Mouse (Mus musculus): ENCODE measurements around the gene Lyrm1. TPM values are rescaled to one million over a fixed set of nuclear protein-coding genes. Genes with fewer than 3 reads are reported as not detected.

The Lyrm1 gene
- polyA plus RNA-seq, 1 experiment from 2014 or later, result 10.7 TPM

DNA sequence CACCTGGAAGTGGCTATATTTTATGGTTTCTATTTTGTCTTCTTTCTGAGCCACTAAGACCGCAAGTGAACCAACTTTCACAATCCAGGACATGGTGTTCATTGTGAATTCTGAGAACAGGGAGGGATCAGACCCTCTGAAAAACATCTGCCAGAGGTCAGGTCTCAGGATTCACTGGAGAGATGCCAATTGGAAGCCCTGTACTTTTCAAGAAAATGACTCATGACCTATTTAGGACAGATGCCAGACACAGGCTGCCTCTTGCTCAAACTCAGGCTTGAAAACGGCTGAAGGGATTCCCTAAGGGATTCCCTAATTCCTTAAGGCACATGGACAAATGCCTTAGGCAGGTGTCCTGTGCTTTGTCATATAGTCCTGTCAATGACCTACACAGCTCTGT lies 65.4 kb downstream of the Lyrm1 start:
- no peak for DNase-seq (ENCODE audit: low spot score)

- DNase-seq (ENCODE audit: low spot score), result no peak
Observed at GRCm38 (mm10) chr7:119965205-119965604, 69.5 kb downstream of the Lyrm1 start.

GRCm38 (mm10) chr7:119965651-119966395 lies 70.2 kb downstream of the Lyrm1 start:
- no peak for DNase-seq (ENCODE audit: low spot score)

- DNase-seq (ENCODE audit: low spot score), result no peak
Observed at GRCm38 (mm10) chr7:119969320-119969719, 73.7 kb downstream of the Lyrm1 start.

- DNase-seq (ENCODE audit: low spot score), result no peak
Observed at GRCm38 (mm10) chr7:119974214-119974613, 78.6 kb downstream of the Lyrm1 start.

DNA sequence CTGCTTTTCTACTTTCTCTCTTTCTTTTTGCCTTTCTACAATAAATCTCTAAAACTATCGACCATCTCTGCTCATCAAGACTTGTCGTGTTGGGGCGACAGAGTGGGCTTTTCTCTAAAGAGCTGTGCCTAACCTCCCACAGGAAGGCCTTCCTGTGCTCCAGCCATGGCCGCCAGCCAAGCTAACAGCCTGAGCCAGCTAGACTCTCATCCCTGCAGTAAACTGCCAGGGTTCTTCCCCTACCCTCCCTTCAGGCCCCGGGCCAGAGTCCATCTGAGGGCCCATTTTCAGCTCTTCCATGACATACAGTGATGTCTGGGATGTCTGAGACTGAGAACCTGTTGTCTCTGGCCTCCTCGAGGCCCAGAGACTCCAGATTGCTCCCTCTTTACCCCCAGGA lies 80.6 kb downstream of the Lyrm1 start:
- DNase-seq (ENCODE audit: low spot score), result no peak

- no peak for DNase-seq (ENCODE audit: low spot score)
Observed at GRCm38 (mm10) chr7:119977574-119977973, 81.9 kb downstream of the Lyrm1 start.

GRCm38 (mm10) chr7:119978576-119978975 lies 82.9 kb downstream of the Lyrm1 start:
- no peak for DNase-seq (ENCODE audit: low spot score)

DNA sequence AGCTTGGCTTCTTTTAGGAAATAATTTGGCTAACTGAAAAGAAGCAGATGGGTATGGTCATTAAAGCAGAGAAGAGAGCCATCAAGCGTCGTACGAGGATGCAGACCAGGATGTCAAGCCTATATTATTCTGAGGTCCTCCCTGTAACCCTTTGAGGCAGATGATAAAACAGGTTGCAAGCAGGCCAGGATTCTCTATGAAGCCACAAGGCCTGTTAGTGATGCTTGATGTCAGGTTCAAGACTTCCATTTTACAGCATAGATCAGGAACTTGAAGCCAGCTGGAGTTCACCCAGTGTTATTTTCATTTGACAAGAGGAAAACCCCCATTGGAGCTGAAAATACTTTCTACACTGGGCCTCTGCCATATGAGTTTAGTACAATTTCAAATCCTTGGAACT lies 84.5 kb downstream of the Lyrm1 start:
- DNase-seq (ENCODE audit: low spot score), result no peak

DNA sequence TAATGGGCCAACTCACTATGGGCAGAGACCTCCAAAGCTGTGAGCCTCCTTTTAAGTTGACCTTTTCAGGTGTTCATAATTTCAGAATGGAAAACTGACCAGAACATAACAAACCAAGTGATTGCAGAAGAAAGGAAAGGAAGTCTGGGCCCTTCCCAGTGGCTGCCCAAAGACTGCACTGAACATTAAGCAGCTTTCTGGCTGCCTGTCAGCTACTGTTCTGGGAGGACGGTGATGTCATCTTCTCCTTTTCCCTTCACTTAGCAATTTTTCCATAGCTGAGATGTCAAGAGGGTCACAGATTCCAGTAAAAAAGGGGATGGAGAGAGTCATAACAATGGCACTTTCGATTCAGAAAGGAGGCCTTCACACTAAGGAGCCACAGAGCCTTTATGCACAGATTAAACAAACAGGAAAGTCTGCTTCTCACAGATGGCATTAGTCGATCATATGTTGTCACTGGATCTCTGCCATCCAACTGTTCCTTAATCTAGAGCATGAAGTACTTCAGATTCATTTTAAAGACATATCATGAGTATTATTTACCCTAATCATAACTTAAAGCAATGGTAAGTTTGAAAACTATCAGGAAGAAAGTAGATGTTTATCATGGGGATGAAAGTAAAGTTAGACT lies 89.7 kb downstream of the Lyrm1 start:
- no peak for DNase-seq (ENCODE audit: low spot score)

DNA sequence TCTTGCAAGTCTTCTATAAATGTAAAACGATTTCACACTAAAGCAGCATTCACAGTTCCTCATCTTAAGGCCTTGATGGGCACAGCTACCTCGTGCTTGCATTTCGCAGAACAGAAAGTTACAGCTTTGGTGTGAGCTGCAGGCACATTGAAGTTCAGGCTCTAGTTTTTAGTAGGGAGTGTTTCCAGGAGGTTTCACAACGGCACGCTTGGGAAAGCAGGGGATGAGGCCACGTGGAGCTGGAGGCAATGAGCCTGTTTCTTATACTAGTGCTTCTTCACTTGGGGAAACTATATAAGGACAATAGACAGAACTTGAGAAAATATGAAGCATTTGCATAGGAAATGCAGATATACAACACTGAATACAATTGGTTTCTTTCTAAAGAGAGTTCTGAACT lies 101.4 kb downstream of the Lyrm1 start:
- DNase-seq (ENCODE audit: low spot score), result no peak

Other genes with a start within 250 kb of the Lyrm1 start
- 0.07 and 0.08 TPM in 2 replicates for gene Acsm4, start 205.8 kb upstream of the Lyrm1 start, polyA plus RNA-seq (2015; fragmentation: Nextera tagmentation; extraction: Ambion mirVana)
- gene Thumpd1, start 175.1 kb upstream of the Lyrm1 start, polyA plus RNA-seq (2015; fragmentation: Nextera tagmentation; extraction: Ambion mirVana), result 84.6 and 85.9 TPM in 2 replicates
- gene Acsm3, start 134.9 kb upstream of the Lyrm1 start, polyA plus RNA-seq (2015; fragmentation: Nextera tagmentation; extraction: Ambion mirVana), result 0.08 and 0.09 TPM in 2 replicates
- gene Rexo5, start 101.9 kb upstream of the Lyrm1 start, polyA plus RNA-seq (2015; fragmentation: Nextera tagmentation; extraction: Ambion mirVana), result 11.9 and 12.8 TPM in 2 replicates
- 14.0 and 14.5 TPM in 2 replicates for gene Eri2, start 101.8 kb upstream of the Lyrm1 start, polyA plus RNA-seq (2015; fragmentation: Nextera tagmentation; extraction: Ambion mirVana)
- 6.5 TPM in 2 replicates for gene Dcun1d3, start 437 bp downstream of the Lyrm1 start, polyA plus RNA-seq (2015; fragmentation: Nextera tagmentation; extraction: Ambion mirVana)
- 0.05 and 0.17 TPM in 2 replicates for gene Dnah3, start 199.4 kb downstream of the Lyrm1 start, polyA plus RNA-seq (2015; fragmentation: Nextera tagmentation; extraction: Ambion mirVana)
- 12.2 and 13.2 TPM in 2 replicates for gene Tmem159, start 206.5 kb downstream of the Lyrm1 start, polyA plus RNA-seq (2015; fragmentation: Nextera tagmentation; extraction: Ambion mirVana)
- gene Zp2, start 249.4 kb downstream of the Lyrm1 start, polyA plus RNA-seq (2015; fragmentation: Nextera tagmentation; extraction: Ambion mirVana), result 0.46 and 0.61 TPM in 2 replicates

Data from thymus, postnatal 0 days (tissue).